Mouse (Mus musculus) cortical plate, adult 2 months (tissue): Measurements from ENCODE around the gene Tanc1. TPM values are rescaled to one million over a fixed set of nuclear protein-coding genes. Genes with fewer than 3 reads are reported as not detected.
"Not testable (repeated sequence)": the region's sequence is repeated elsewhere in the genome, so short reads cannot be mapped to it uniquely, and the experiment has no call there.

Experiments
- H3K27ac ChIP-seq: fragments of 200-500 bp; 2 replicates; pipeline ENCODE4 v1.5.1; 2012; ENCODE audit warnings: low read length, control low read depth, inconsistent platforms; ENCODE audit not compliant: insufficient read depth
- H3K4me1 ChIP-seq: fragments of 200-500 bp; 2 replicates; pipeline ENCODE4 v1.6.1; 2011; ENCODE audit warnings: low read length; ENCODE audit not compliant: control insufficient read depth, insufficient read depth
- H3K4me3 ChIP-seq: fragments of 200-500 bp; 2 replicates; pipeline ENCODE4 v1.5.1; 2011; ENCODE audit warnings: mild to moderate bottlenecking, low read length, control low read depth; ENCODE audit not compliant: insufficient read depth
- CTCF ChIP-seq: fragments of 200-500 bp; IDR thresholded peaks from 2 replicates; pipeline ENCODE4 v1.5.1; 2011; ENCODE audit warnings: mild to moderate bottlenecking, control low read depth, low read length; ENCODE audit not compliant: insufficient read depth; ENCODE audit errors: extremely low read depth
- POLR2A ChIP-seq: fragments of 200-500 bp; IDR thresholded peaks from 2 replicates; pipeline ENCODE4 v1.6.1; 2011; ENCODE audit warnings: mild to moderate bottlenecking, low read length, control low read depth; ENCODE audit not compliant: insufficient read depth; ENCODE audit errors: extremely low read depth
- polyA plus RNA-seq: library from polyadenylated mRNA; depleted of rRNA; stranded (reverse); fragments of >200 nt; gene quantifications from 2 replicates; pipeline ENCODE4 v1.2.3, GENCODE M21; 2012

The Tanc1 gene
- polyA plus RNA-seq, 1 experiment: 9.8 TPM

DNA sequence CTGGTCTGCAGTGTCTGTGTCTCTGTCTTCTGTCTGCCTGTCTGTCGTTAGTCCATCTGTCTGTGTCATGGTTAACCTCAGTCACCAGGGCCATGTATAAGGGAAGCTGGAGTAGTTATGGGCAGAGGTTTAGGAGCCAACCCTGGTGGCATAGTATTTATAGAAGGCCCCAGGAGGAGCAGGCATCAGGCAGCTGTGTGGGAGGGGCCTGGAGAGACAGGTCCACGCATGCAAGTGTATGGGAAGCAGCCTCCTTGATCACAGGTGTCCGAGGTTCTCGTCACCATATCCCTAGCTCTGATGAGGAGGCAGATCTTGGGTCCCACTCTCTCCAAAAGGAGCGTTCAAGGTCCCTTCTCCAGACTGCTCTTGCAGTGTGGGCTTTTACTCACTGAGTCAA lies 219.1 kb downstream of the Tanc1 start:
- H3K4me3 ChIP-seq: no peak overlapping the region
- TF ChIP-seq CTCF: no peak
- no peak for TF ChIP-seq POLR2A
- peaks cover 9% of the 10 kb centered on the region for H3K4me1 ChIP-seq
- no peak overlapping the region for H3K27ac ChIP-seq

DNA sequence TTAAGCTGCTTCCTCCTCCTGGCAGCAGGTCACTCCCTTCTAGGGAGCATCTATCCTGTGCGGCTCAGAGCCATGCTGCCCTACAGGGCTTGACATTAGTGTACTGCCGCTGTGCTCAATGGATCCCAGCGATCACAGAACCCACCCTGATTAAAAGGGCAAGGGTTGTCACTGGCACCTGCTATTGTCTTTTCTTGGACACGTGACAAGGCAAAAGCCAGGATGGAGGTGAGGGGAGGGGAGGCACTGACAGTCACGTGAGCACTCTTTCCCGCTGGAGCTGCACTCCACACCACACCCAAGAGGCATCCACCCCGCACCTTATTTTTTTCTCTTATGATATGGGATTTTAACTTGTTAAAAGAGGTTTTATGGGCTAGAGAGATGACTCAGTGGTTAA lies 220.0 kb downstream of the Tanc1 start:
- TF ChIP-seq CTCF (no peak), POLR2A (no peak)
- H3K27ac ChIP-seq: no peak overlapping the region
- H3K4me3 ChIP-seq: no peak overlapping the region
- peaks cover 9% of the 10 kb centered on the region for H3K4me1 ChIP-seq

DNA sequence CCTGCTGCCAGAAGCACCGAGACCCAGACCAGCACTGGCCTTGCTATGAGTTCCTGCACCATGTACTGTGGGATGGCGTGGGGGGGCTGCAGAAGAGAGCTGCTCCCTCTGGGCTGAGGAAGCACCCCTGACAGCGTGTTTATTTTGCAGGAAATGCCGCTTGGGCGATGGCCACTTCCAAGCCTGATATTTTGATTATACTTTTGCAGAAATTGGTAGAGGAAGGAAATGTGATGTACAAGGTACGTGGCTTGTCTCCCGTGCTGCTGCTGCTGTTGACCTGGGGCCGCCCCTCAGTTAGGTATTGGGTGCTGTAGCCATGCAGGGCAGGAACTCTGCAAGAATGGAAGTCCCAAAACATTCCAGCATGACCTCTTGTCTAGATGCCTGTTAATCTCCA lies 227.0 kb downstream of the Tanc1 start:
- H3K4me3 ChIP-seq: no peak overlapping the region
- H3K27ac ChIP-seq: no peak overlapping the region

DNA sequence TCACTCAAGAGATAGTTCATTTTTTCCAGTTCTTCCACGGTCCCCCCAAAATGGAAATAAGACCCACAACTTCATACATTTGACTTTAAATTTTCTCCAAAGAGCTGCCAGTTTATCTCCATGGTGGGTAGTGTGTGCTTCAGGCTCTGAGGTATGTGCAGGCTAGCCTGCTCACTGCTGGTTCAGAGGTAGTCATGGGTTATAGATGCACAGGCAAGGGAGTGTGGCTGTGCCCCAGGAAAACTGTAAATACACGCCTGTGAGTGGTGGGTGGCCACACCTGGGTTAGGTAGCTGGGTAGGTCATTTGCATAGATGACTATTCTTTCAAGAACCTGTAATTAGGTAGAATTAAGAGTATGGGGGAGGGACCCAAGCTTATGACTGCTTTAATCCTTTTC lies 227.9 kb downstream of the Tanc1 start:
- Histone ChIP-seq H3K4me3 (no peak overlapping the region), H3K4me1 (no peaks in the 10 kb centered on the region), H3K27ac (no peak overlapping the region)
- TF ChIP-seq POLR2A: no peak

More for the DNA sequence above, 227.0 kb downstream of the Tanc1 start:
- no peaks in the 10 kb centered on the region for H3K4me1 ChIP-seq
- no peak for TF ChIP-seq CTCF

DNA sequence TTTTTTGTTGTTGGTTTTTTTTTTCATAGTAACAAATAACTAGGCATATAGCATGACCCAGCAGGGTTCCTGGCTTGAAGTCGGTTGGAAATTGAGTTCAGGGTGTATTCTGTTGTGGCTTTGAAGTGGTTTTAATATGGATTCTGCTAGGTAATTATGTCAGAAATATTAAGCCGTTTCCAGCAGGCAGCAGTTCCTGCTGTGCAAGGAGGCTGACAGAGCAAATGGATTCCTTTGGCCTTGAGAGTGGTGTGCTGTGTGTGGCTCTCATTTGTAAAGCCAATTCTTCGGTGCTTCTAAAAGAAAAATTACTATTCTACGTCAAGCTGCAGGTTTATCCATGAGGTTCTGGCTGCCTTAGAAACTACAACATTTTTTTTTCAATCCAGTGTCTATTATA lies 228.3 kb downstream of the Tanc1 start:
- TF ChIP-seq CTCF: no peak
- no peak for TF ChIP-seq POLR2A
- no peak overlapping the region for H3K4me3 ChIP-seq
- H3K27ac ChIP-seq: no peak overlapping the region
- no peaks in the 10 kb centered on the region for H3K4me1 ChIP-seq

GRCm38 (mm10) chr2:59841189-59841939 lies 229.5 kb downstream of the Tanc1 start:
- Histone ChIP-seq H3K4me1 (no peaks in the 10 kb centered on the region), H3K4me3 (no peak overlapping the region), H3K27ac (no peak overlapping the region)
- TF ChIP-seq POLR2A: no peak
- TF ChIP-seq CTCF: no peak

- no peak for TF ChIP-seq POLR2A
- no peak for TF ChIP-seq CTCF
- no peak overlapping the region for H3K27ac ChIP-seq
- H3K4me3 ChIP-seq: no peak overlapping the region
Measured at GRCm38 (mm10) chr2:59841944-59842343, 230.1 kb downstream of the Tanc1 start.

DNA sequence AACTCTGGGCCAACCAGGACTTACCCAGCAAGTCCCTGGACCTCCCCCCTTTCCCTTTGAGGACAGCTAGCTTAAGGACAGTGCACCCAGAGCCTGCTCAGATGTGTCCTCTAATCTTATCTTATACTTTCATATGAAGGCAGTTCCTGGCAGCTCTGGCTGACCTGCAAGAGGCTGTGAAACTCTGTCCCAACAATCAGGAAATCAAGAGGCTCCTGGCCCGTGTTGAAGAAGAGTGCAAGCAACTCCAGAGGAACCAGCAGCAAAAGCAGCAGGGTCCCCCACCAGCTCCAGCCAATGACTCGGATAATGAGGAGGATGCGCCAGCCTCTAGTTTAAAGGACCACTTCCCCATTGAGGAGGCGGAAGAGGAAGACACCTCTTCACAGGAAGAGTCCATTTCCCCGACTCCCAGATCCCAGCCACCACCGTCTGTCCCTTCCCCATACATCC lies 230.7 kb downstream of the Tanc1 start:
- no peak overlapping the region for H3K4me3 ChIP-seq
- H3K27ac ChIP-seq: no peak overlapping the region
- H3K4me1 ChIP-seq: no peaks in the 10 kb centered on the region
- TF ChIP-seq POLR2A (no peak), CTCF (no peak)

More at GRCm38 (mm10) chr2:59841944-59842343, 230.1 kb downstream of the Tanc1 start:
- no peaks in the 10 kb centered on the region for H3K4me1 ChIP-seq

- Histone ChIP-seq H3K27ac (no peak overlapping the region), H3K4me1 (no peaks in the 10 kb centered on the region), H3K4me3 (no peak overlapping the region)
- TF ChIP-seq CTCF: no peak
- no peak for TF ChIP-seq POLR2A
Measured at GRCm38 (mm10) chr2:59843156-59843555, 231.3 kb downstream of the Tanc1 start.

DNA sequence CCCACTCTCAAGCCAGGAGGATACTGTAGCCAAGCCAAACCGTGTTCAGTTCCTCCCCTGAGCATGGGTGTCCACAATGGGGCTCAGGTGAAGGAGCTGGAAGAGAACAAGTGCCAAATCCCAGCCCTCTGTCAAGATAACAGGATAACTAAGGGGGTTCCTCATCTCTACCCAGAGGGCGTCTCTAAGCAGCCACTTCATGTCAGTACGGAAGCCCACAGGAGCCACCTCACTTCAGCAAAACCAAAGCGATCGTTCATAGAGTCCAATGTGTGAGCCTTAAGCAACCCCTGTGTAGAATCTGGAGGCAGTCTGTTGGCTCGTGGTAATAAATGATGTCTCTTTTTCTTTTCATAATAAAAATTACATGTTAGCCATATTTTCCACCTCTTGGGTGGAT lies 232.0 kb downstream of the Tanc1 start:
- Histone ChIP-seq H3K4me3 (no peak overlapping the region), H3K27ac (no peak overlapping the region), H3K4me1 (no peaks in the 10 kb centered on the region)
- TF ChIP-seq POLR2A (no peak), CTCF (no peak)

- H3K4me1 ChIP-seq, H3K27ac ChIP-seq, H3K4me3 ChIP-seq: not testable (repeated sequence)
Measured at GRCm38 (mm10) chr2:59851885-59852284, 240.0 kb downstream of the Tanc1 start.
